Mouse (Mus musculus) liver, adult 2 months (tissue): ENCODE data around the gene Plxna4. TPM values are rescaled to one million over a fixed set of nuclear protein-coding genes. Genes with fewer than 3 reads are reported as not detected.
A peak's percentile ranks its signal among the peaks of the same experiment; 100 is the strongest.

Experiments
- DNase-seq: peaks from one replicate; pipeline ENCODE4 v3.0.0-alpha.2; 2011; ENCODE audit warnings: low read depth, low spot score; ENCODE audit errors: extremely low read depth
- H3K27ac ChIP-seq: fragments of 200-500 bp; replicated peaks from 2 replicates; pipeline ENCODE4 v1.5.1; 2012; ENCODE audit warnings: low read depth, mild to moderate bottlenecking, control low read depth, inconsistent platforms, low read length; ENCODE audit not compliant: insufficient read depth
- H3K27me3 ChIP-seq: fragments of 200-500 bp; 2 replicates; pipeline ENCODE4 v1.6.1; 2012; ENCODE audit warnings: mild to moderate bottlenecking, moderate library complexity, low read length, inconsistent platforms; ENCODE audit not compliant: control insufficient read depth, insufficient read depth
- H3K36me3 ChIP-seq: fragments of 200-500 bp; 2 replicates; pipeline ENCODE4 v1.6.1; 2012; ENCODE audit warnings: low read length, inconsistent platforms; ENCODE audit not compliant: control insufficient read depth, insufficient read depth
- H3K4me1 ChIP-seq: fragments of 200-500 bp; 2 replicates; pipeline ENCODE4 v1.6.1; 2011; ENCODE audit warnings: low read length; ENCODE audit not compliant: control insufficient read depth, insufficient read depth
- H3K4me3 ChIP-seq: fragments of 200-500 bp; 2 replicates; pipeline ENCODE4 v1.5.1; 2011; ENCODE audit warnings: low read depth, mild to moderate bottlenecking, control low read depth, low read length, moderate library complexity; ENCODE audit not compliant: insufficient read depth
- H3K79me2 ChIP-seq: fragments of 200-500 bp; 2 replicates; pipeline ENCODE4 v1.6.1; 2012; ENCODE audit warnings: inconsistent platforms, mild to moderate bottlenecking, low read length, moderate library complexity; ENCODE audit not compliant: control insufficient read depth, insufficient read depth
- H3K9ac ChIP-seq: fragments of 200-500 bp; 2 replicates; pipeline ENCODE4 v1.6.1; 2012; ENCODE audit warnings: low read depth, mild to moderate bottlenecking, control low read depth, inconsistent platforms, low read length
- CTCF ChIP-seq: fragments of 200-500 bp; IDR thresholded peaks from 2 replicates; pipeline ENCODE4 v1.5.1; 2011; ENCODE audit warnings: low read depth, low read length, control low read depth
- POLR2A ChIP-seq: fragments of 200-500 bp; IDR thresholded peaks from 2 replicates; pipeline ENCODE4 v1.6.1; 2011; ENCODE audit warnings: low read length, control low read depth; ENCODE audit not compliant: insufficient read depth; ENCODE audit errors: extremely low read depth
- WGBS: fragments of 180-500 bp; shearing (Covaris S2); methylation state at CpG from one replicate; pipeline ENCODE4 v1.1.7; 2018; 5-methylcytosine and 5-hydroxymethylcytosine counted together
- polyA plus RNA-seq: library from polyadenylated mRNA; depleted of rRNA; stranded (reverse); fragments of >200 nt; gene quantifications from 2 replicates; pipeline ENCODE4 v1.2.3, GENCODE M21; 2012
- total RNA-seq: library from RNA; depleted of rRNA; stranded (reverse); fragments of >200 nt; gene quantifications from 2 replicates; pipeline ENCODE4 v1.2.3, GENCODE M21; 2014

Plxna4 gene
- total and polyA plus RNA-seq, 2 experiments, result 0.32 to 1.0 TPM

DNA sequence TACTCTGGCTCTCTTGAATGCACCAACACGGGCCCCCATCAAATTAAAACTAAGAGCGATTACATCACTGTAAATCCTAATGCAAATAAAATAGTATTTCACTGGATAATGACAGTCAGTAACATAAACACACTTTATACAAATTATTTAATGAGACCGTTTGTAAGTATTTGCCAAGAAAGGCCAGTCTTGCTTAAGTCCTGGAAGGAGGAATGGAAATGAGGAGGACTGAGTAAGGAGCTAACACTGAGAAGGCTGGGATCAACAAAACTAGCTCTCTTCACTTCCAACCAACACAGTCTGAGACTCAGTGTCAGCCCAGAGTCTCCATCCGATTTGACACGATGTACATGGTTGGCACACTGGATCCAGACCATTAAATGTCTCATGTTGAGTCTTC, 16.5 kb downstream of the Plxna4 start:
- H3K27me3 ChIP-seq, result no peaks in the 10 kb centered on the region
- H3K9ac ChIP-seq, result no peak overlapping the region
- H3K27ac ChIP-seq, result no peak overlapping the region
- no peak overlapping the region for H3K4me3 ChIP-seq
- no peaks in the 10 kb centered on the region for H3K36me3 ChIP-seq
- H3K79me2 ChIP-seq, result no peaks in the 10 kb centered on the region
- no peak for DNase-seq
- WGBS, result 85% methylated on average over 5 of the region's 5 CpGs
- H3K4me1 ChIP-seq, result no peaks in the 10 kb centered on the region
- TF ChIP-seq CTCF, result no peak
- no peak for TF ChIP-seq POLR2A

DNA sequence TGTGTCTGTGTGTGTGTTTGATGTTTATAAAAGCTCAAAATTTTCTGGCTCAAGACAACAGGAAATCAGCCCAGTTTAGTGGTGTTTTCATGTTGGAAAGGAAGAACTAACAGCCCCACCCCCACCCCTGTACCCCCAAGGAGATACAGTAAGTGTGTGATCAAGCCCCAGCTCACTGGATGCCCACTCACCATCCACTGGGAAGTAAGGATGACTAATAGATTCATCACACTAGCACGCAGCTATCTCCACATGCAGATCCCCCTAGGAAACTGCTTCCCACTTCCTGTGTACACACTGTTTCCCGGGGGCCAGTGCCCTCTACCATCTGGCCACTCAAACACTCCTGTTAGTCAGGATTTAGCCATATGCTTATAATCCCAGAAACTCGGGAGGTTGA, 17.5 kb downstream of the Plxna4 start:
- no peaks in the 10 kb centered on the region for H3K27me3 ChIP-seq
- no peak overlapping the region for H3K9ac ChIP-seq
- H3K4me3 ChIP-seq, result no peak overlapping the region
- no peaks in the 10 kb centered on the region for H3K36me3 ChIP-seq
- no peaks in the 10 kb centered on the region for H3K4me1 ChIP-seq
- 46% methylated on average over 3 of the region's 3 CpGs for WGBS
- no peaks in the 10 kb centered on the region for H3K79me2 ChIP-seq
- no peak overlapping the region for H3K27ac ChIP-seq
- no peak for TF ChIP-seq CTCF
- no peak for TF ChIP-seq POLR2A
- DNase-seq, result no peak

DNA sequence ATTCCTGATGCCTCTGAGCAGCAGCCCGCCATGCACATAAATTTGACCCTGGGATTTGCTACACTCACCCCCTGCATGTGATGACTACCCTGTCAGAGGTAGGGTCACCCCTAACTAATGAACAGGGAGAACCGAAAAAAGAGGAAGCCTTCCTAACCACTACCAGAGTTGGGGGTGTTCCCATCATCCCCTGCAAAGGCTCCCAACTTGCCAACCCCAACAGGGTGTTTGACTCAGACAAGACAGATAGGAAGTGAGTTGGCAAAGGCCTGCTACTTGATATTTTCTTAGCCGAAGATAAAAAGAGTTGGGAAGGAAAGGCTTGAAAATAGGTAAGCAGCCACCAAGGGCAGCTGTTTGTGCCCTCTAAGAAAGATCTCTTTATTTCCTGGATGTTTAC, 18.1 kb downstream of the Plxna4 start:
- WGBS, result 74% methylated on average over 3 of the region's 3 CpGs

DNA sequence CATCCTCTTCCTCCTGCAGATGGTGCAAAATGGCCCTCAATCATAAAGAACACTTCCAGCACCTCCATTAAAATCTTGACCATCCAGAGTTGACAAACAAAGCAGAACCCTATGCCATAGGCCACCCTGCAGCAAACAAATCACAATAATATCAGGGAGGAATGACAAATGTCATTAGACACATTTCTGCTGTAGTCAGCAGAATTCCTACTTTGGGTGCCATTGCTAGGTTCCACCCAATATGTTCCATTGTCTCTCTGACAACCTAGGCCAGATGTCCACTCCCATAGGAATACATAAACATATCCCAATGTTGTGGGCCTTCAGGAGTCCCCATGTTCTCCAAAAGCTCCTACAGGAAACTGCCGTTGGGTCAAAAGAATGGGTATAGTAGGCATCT, 41.1 kb downstream of the Plxna4 start:
- no peaks in the 10 kb centered on the region for H3K27me3 ChIP-seq
- H3K79me2 ChIP-seq, result no peaks in the 10 kb centered on the region
- H3K27ac ChIP-seq, result no peak overlapping the region
- DNase-seq, result no peak
- H3K4me3 ChIP-seq, result no peak overlapping the region
- H3K36me3 ChIP-seq, result no peaks in the 10 kb centered on the region
- H3K9ac ChIP-seq, result no peak overlapping the region
- no peak for TF ChIP-seq POLR2A
- TF ChIP-seq CTCF, result no peak
- H3K4me1 ChIP-seq, result no peaks in the 10 kb centered on the region
- WGBS, result 92% methylated on average over 1 of the region's 1 CpGs

More for the DNA sequence above, 18.1 kb downstream of the Plxna4 start:
- H3K36me3 ChIP-seq, result no peaks in the 10 kb centered on the region
- TF ChIP-seq CTCF (no peak), POLR2A (no peak)
- H3K9ac ChIP-seq, result no peak overlapping the region
- H3K4me1 ChIP-seq, result no peaks in the 10 kb centered on the region
- H3K27ac ChIP-seq, result no peak overlapping the region
- no peaks in the 10 kb centered on the region for H3K27me3 ChIP-seq
- H3K79me2 ChIP-seq, result no peaks in the 10 kb centered on the region
- H3K4me3 ChIP-seq, result no peak overlapping the region
- DNase-seq, result no peak

- WGBS, result 86% methylated on average over 3 of the region's 3 CpGs
- no peaks in the 10 kb centered on the region for H3K36me3 ChIP-seq
- TF ChIP-seq CTCF, result no peak
- no peak for TF ChIP-seq POLR2A
Observed at GRCm38 (mm10) chr6:32544021-32544420, 44.0 kb downstream of the Plxna4 start.

DNA sequence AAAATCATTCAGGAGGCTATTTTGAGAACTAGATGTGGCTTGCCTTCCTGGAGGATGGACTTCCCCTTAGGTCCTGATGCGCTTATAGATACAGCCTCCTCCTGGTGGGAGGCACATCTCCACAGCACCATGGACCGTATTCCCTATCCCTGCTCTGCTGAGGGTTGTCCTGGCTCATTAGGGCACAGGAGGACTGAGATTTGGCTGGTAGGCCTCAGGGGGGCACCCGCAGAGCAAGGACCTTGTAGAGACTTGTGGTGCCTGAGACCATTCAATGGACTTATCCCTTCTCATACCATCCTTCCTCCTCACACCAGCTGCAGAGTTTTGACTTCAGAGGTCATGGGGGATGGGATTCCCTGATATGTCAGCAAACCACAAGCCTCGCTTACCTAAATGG, 47.8 kb downstream of the Plxna4 start:
- 81% methylated on average over 4 of the region's 4 CpGs for WGBS

More at GRCm38 (mm10) chr6:32544021-32544420, 44.0 kb downstream of the Plxna4 start:
- peak; percentile 5 for DNase-seq
- H3K4me3 ChIP-seq, result no peak overlapping the region
- no peak overlapping the region for H3K27ac ChIP-seq
- H3K27me3 ChIP-seq, result no peaks in the 10 kb centered on the region
- H3K9ac ChIP-seq, result no peak overlapping the region
- no peaks in the 10 kb centered on the region for H3K4me1 ChIP-seq
- no peaks in the 10 kb centered on the region for H3K79me2 ChIP-seq

More for the DNA sequence above, 47.8 kb downstream of the Plxna4 start:
- Histone ChIP-seq H3K79me2 (no peaks in the 10 kb centered on the region), H3K36me3 (no peaks in the 10 kb centered on the region), H3K4me1 (no peaks in the 10 kb centered on the region), H3K9ac (no peak overlapping the region), H3K27ac (no peak overlapping the region), H3K27me3 (no peaks in the 10 kb centered on the region), H3K4me3 (no peak overlapping the region)
- no peak for TF ChIP-seq POLR2A
- TF ChIP-seq CTCF, result no peak
- DNase-seq, result no peak
